Mouse (Mus musculus) ES-E14 (cell line): ENCODE results near the gene Igsf21. TPM values are rescaled to one million over a fixed set of nuclear protein-coding genes. Genes with fewer than 3 reads are reported as not detected.

ENCODE experiments used
- DNase-seq: peaks from one replicate; pipeline ENCODE4 v3.0.0-alpha.2; 2013; ENCODE audit warnings: low read depth, low spot score
- H3K27ac ChIP-seq: 2 replicates; pipeline ENCODE4 v1.5.1; 2012; ENCODE audit warnings: low read depth, mild to moderate bottlenecking, low read length, moderate library complexity, mixed read lengths; ENCODE audit not compliant: poor library complexity, insufficient read depth, severe bottlenecking
- H3K36me3 ChIP-seq: 2 replicates; pipeline ENCODE4 v1.6.1; 2012; ENCODE audit warnings: mild to moderate bottlenecking, low read length, moderate library complexity, mixed read lengths; ENCODE audit not compliant: control insufficient read depth, poor library complexity, insufficient read depth, severe bottlenecking
- H3K4me1 ChIP-seq, 2 experiments: fragments of 150-350 bp in 1 of 2; sonication (generic) in 1 of 2; 2 replicates each; pipeline ENCODE4 v1.6.1; 2012; ENCODE audit warnings: low read length in 2 of 2, mild to moderate bottlenecking in 1 of 2, mixed read lengths in 1 of 2; ENCODE audit not compliant: control insufficient read depth in 2 of 2, insufficient read depth in 2 of 2, poor library complexity in 1 of 2
- H3K4me3 ChIP-seq, 2 experiments: fragments of 150-350 bp in 1 of 2; sonication (generic) in 1 of 2; 2 replicates each; pipeline ENCODE4 v1.5.1; 2012; ENCODE audit warnings: low read length in 2 of 2, low read depth in 1 of 2, mild to moderate bottlenecking in 1 of 2, mixed read lengths in 1 of 2; ENCODE audit not compliant: insufficient read depth in 1 of 2, poor library complexity in 1 of 2, severe bottlenecking in 1 of 2
- H3K9ac ChIP-seq: 2 replicates; pipeline ENCODE4 v1.6.1; 2012; ENCODE audit warnings: low read depth, mild to moderate bottlenecking, low read length, mixed read lengths; ENCODE audit not compliant: poor library complexity, insufficient read depth, severe bottlenecking
- H3K9me3 ChIP-seq: fragments of 150-350 bp; sonication (generic); 2 replicates; pipeline ENCODE4 v1.6.1; 2012; ENCODE audit warnings: low read depth, mild to moderate bottlenecking, low read length; ENCODE audit not compliant: control insufficient read depth, insufficient read depth
- CHD2 ChIP-seq: IDR thresholded peaks from 2 replicates; pipeline ENCODE4 v1.6.1; 2014; ENCODE audit warnings: mild to moderate bottlenecking, low read depth, low read length, inconsistent platforms
- HCFC1 ChIP-seq: IDR thresholded peaks from 2 replicates; pipeline ENCODE4 v1.6.1; 2012; ENCODE audit warnings: low read length, inconsistent platforms, borderline replicate concordance; ENCODE audit not compliant: insufficient read depth
- MAFK ChIP-seq: IDR thresholded peaks from 2 replicates; pipeline ENCODE4 v1.6.1; 2014; ENCODE audit warnings: mild to moderate bottlenecking, low read depth, low read length, inconsistent platforms; ENCODE audit not compliant: insufficient read depth
- ZC3H11A ChIP-seq: IDR thresholded peaks from 2 replicates; pipeline ENCODE4 v1.6.1; 2012; ENCODE audit warnings: low read depth, mild to moderate bottlenecking, inconsistent platforms, low read length, borderline replicate concordance
- ZNF384 ChIP-seq: IDR thresholded peaks from 2 replicates; pipeline ENCODE4 v1.6.1; 2012; ENCODE audit warnings: low read depth, low read length, inconsistent platforms
- in situ Hi-C, 2 experiments: fragments of 600-800 bp; cut with MboI; formaldehyde crosslinking; loops; one replicate each; pipeline ENCODE4 v1.15.1; 2025; ENCODE audit warnings: low sequenced_read_pairs in 2 of 2, inconsistent platforms in 1 of 2; ENCODE audit not compliant: unreplicated experiment in 2 of 2
- total RNA-seq: library from RNA; depleted of rRNA; stranded (reverse); fragments of 300-350 nt; gene quantifications from 2 replicates; pipeline ENCODE4 v1.2.3, GENCODE M21; 2012

The Igsf21 gene
- total RNA-seq, 1 experiment, result 2.5 TPM

- Histone ChIP-seq H3K9me3 (no peaks in the 10 kb centered on the region), H3K9ac (no peak overlapping the region), H3K4me3 (no peak overlapping the region), H3K27ac (no peak overlapping the region), H3K4me1 (peaks cover 4 to 23% of the 10 kb centered on the region in 2 experiments; a peak in 2 of 4 replicates), H3K36me3 (no peaks in the 10 kb centered on the region)
- DNase-seq, result no peak
- in situ Hi-C loops, result no loop called here
- TF ChIP-seq HCFC1 (no peak), CHD2 (no peak), ZC3H11A (no peak), ZNF384 (no peak), MAFK (no peak)
Measured at GRCm38 (mm10) chr4:139977308-139977781, 269.2 kb downstream of the Igsf21 start.
